Mouse (Mus musculus): ENCODE measurements around the gene Thtpa.

- TF ChIP-seq CTCF (IDR thresholded peaks at IDR 0.05; ENCODE audit: low read depth, low read length): no peak
- no peak for TF ChIP-seq POLR2A (IDR thresholded peaks at IDR 0.05; ENCODE audit: borderline replicate concordance, low read depth, low read length)
Observed at GRCm38 (mm10) chr14:55092011-55092577, 2.5 kb upstream of the Thtpa start, which contains the start of gene Zfhx2.
